Mouse (Mus musculus): ENCODE data around the gene Tsg101. TPM values are rescaled to one million over a fixed set of nuclear protein-coding genes. Genes with fewer than 3 reads are reported as not detected.

Tsg101 gene
- 143 and 147 TPM in 2 replicates for total RNA-seq (2014; rRNA removed)
- 384 and 404 TPM in 2 replicates for polyA plus RNA-seq (2015; fragmentation: Nextera tagmentation; extraction: Ambion mirVana)

DNA sequence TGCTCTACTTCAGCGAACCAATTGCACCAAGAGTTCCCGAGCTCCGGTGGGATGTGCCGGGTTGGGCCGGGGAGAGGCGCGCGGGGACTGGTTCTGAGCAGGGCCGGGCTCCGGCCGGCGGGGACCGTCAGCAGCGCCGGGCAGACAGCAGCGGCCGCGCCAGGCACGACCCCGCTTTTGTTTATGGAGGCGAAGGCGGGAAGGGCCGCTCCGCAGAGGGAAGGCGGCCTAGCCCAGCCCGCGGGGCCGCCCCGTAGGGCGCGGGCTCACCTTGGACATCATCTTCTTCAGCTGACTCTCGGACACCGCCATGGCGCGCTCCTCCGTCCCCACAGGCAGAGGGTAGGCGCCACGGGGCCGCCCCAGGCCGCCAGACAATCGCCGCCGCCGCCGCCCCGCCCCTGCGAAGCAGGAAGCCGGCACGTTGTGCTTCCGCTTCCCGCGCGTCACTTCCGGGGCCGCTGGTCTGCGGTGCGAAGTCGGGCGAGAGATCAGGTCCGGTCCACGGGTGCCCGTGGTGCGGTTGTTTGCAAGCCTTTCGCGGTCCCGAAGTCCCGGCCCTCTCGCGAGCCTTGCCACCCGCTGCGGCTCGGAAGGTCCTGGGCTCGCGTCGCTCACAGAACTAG is at the start of gene Tsg101:
Tsg101 (minus strand) TSS at position 419 of the 626 bp plus-strand sequence.
- H3K36me3 ChIP-seq (ENCODE audit: insufficient read depth): no peaks in the 10 kb centered on the region
- peak; percentile 30; the same call in 1 of the 2 replicates for TF ChIP-seq CTCF (IDR thresholded peaks at IDR 0.05; ENCODE audit: low read depth)
- H3K4me2 ChIP-seq (ENCODE audit: low read depth): peak within 1 kb of the TSS; percentile 66
- peaks cover 19% of the 10 kb centered on the region for H3K4me1 ChIP-seq (ENCODE audit: insufficient read depth)
- H3K9me3 ChIP-seq (ENCODE audit: low read length): no peaks in the 10 kb centered on the region
- H3K27ac ChIP-seq (ENCODE audit: low read depth, low read length): peak within 1 kb of the TSS; percentile 93
- H3K27me3 ChIP-seq (ENCODE audit: insufficient read depth, low read length): no peaks in the 10 kb centered on the region
- peak within 1 kb of the TSS; percentile 89 for H3K9ac ChIP-seq
- peak; percentile 91 for DNase-seq
- WGBS: 2% methylated on average over 73 of the region's 75 CpGs
- ATAC-seq: peak; percentile 97
- H3K4me3 ChIP-seq (ENCODE audit: low read depth, low read length): peak within 1 kb of the TSS; percentile 87

DNA sequence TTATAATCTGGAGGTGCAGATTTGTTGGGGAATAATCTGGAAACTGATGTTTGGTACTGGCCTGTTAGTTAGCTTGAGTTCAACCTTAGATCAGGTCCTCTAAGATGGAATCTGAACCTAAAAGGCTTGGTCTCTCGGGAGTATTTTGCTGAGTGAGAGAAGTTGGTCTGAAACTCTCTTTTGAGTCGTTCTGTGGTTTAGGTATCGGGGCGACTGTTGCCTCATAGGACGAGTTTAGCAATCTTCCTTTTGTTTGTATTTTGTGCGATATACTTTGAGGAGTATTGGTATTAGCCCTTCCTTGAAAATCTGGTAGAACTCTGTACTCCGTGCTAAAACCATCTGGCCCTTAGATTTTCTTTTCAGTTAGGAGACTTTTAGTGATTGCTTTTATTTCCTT is 44.3 kb upstream of the Tsg101 start:
- WGBS: 88% methylated on average over 7 of the region's 7 CpGs
- ATAC-seq: no peak
- no peak for TF ChIP-seq CTCF (IDR thresholded peaks at IDR 0.05; ENCODE audit: low read depth)
- no peak overlapping the region for H3K27ac ChIP-seq (ENCODE audit: low read depth, low read length)
- no peaks in the 10 kb centered on the region for H3K9me3 ChIP-seq (ENCODE audit: low read length)
- no peaks in the 10 kb centered on the region for H3K36me3 ChIP-seq (ENCODE audit: insufficient read depth)
- no peaks in the 10 kb centered on the region for H3K4me1 ChIP-seq (ENCODE audit: insufficient read depth)
- DNase-seq: no peak
- H3K4me3 ChIP-seq (ENCODE audit: low read depth, low read length): no peak overlapping the region
- no peaks in the 10 kb centered on the region for H3K27me3 ChIP-seq (ENCODE audit: insufficient read depth, low read length)
- H3K4me2 ChIP-seq (ENCODE audit: low read depth): no peak overlapping the region
- no peak overlapping the region for H3K9ac ChIP-seq

DNA sequence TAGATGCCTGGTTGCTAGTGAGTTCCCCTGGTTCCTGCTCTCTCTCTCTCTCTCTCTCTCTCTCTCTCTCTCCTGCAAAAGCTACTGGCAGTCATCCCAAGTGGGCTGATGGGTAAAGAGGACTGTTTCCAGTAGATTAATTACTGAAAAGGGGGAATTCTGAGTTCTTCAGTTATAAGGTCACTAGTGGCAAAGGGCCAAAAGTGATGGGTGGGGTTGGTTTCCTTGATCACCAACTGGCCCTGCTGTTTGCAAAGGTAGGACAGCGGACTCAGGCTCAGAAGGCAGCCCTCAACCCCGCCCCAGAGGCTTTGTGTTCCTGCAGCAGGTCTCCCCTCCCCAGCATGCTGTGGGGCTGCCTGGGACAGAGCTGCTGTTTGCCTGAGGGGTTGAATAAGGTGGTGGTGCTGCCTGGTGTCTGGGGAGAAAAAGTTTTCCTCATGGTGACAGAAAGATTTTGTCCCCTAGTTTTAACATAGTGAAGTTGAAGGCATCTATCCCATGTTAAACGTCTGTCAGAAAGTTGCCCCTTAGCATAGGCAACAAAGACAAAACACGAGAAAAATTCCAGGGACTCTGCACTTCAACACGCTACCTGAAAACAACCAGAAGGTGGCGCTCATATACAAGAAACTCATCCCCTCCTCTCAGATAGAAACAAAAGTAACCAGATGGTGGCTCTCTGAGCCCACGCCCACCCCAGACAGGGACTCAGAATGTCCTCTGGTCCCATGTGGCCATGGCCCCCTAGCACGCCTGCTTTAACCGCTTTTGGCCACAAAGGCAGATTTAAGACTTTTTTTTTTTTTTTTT is 43.2 kb upstream of the Tsg101 start:
- H3K27ac ChIP-seq (ENCODE audit: low read depth, low read length): no peak overlapping the region

DNA sequence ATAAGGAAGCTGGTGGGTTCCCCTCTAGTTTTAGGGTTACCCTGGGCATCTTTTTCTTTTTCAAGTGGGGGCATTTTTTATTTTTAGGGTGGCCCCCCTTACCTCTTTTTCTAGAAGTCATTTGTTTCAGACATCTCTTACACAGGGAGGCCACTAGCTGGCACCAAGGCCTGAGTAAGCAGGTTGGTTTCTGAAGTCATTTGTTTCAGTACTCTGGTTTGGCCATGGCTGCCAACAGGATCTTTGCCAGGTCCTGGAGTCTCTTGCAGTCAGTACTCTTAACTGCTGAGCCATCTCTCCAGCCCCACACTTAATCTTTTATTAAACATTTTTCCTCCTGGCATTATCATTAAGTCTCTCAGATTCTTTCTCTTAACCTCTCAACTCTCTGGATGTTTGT is 42.4 kb upstream of the Tsg101 start:
- Histone ChIP-seq H3K4me3 (ENCODE audit: low read depth, low read length) (no peak overlapping the region), H3K27ac (ENCODE audit: low read depth, low read length) (no peak overlapping the region), H3K27me3 (ENCODE audit: insufficient read depth, low read length) (no peaks in the 10 kb centered on the region), H3K9ac (no peak overlapping the region), H3K9me3 (ENCODE audit: low read length) (no peaks in the 10 kb centered on the region), H3K4me1 (ENCODE audit: insufficient read depth) (peaks cover 7% of the 10 kb centered on the region; the same call in 1 of the 2 replicates), H3K4me2 (ENCODE audit: low read depth) (no peak overlapping the region), H3K36me3 (ENCODE audit: insufficient read depth) (no peaks in the 10 kb centered on the region)
- DNase-seq: no peak
- TF ChIP-seq CTCF (IDR thresholded peaks at IDR 0.05; ENCODE audit: low read depth): no peak
- ATAC-seq: no peak

More for the DNA sequence above, 43.2 kb upstream of the Tsg101 start:
- DNase-seq (peak; percentile 90), ATAC-seq (peak; percentile 82)
- peak; percentile 90 for TF ChIP-seq CTCF (IDR thresholded peaks at IDR 0.05; ENCODE audit: low read depth)
- no peaks in the 10 kb centered on the region; the same call in 1 of the 2 replicates for H3K4me1 ChIP-seq (ENCODE audit: insufficient read depth)
- H3K9ac ChIP-seq: no peak overlapping the region
- H3K9me3 ChIP-seq (ENCODE audit: low read length): no peaks in the 10 kb centered on the region
- H3K36me3 ChIP-seq (ENCODE audit: insufficient read depth): no peaks in the 10 kb centered on the region
- H3K4me3 ChIP-seq (ENCODE audit: low read depth, low read length): no peak overlapping the region
- peak overlapping the region; percentile 20; the same call in 1 of the 2 replicates for H3K4me2 ChIP-seq (ENCODE audit: low read depth)
- under 1% methylated on average over 9 of the region's 9 CpGs for WGBS
- no peaks in the 10 kb centered on the region for H3K27me3 ChIP-seq (ENCODE audit: insufficient read depth, low read length)

DNA sequence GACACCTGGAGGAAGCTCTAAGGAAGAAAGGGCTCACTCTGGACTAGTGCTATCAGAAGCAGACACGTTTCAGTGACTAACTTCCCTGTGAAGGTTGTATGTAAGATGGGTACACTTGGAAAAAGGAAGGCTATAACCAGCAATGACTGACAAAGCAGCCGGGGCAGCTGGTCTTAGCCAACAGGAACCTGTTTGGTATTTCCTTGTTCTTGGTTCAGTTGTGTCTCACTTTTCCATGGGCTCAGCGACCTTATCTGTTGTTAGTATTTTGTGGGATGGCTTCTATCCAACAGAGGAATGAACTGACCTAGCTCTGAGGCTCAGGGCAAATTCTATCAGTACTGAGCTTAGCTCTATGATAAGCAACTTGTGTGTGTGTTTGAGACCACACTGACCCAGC is 41.2 kb upstream of the Tsg101 start:
- 80% methylated on average over 3 of the region's 3 CpGs for WGBS

DNA sequence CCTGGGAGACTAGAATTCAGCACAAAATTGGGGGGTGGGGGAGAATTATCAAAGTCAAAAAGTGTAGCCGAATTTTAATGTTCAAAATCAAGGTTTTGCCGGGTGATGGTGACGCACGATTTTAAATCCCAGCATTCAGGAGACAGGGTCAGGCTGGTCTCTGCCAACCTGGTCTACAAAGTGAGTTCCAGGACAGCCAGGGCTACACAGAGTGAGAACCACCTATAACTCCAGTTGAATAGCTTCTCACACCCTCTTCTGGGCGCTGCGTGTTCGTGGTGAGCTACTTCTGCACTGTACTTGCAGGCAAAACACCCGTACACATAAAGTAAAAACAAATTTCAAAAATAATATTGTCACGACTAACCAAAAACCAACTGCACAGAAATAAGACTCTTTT is 39.1 kb upstream of the Tsg101 start:
- peak overlapping the region; percentile 71 for H3K4me3 ChIP-seq (ENCODE audit: low read depth, low read length)
- WGBS: 7% methylated on average over 9 of the region's 9 CpGs
- H3K4me1 ChIP-seq (ENCODE audit: insufficient read depth): peaks cover 7% of the 10 kb centered on the region; the same call in 1 of the 2 replicates
- no peaks in the 10 kb centered on the region for H3K27me3 ChIP-seq (ENCODE audit: insufficient read depth, low read length)
- H3K9me3 ChIP-seq (ENCODE audit: low read length): no peaks in the 10 kb centered on the region
- peak overlapping the region; percentile 64 for H3K4me2 ChIP-seq (ENCODE audit: low read depth)
- no peak for TF ChIP-seq CTCF (IDR thresholded peaks at IDR 0.05; ENCODE audit: low read depth)
- ATAC-seq (peak; percentile 12; the same call in 1 of the 2 replicates), DNase-seq (no peak)
- peak overlapping the region; percentile 70 for H3K27ac ChIP-seq (ENCODE audit: low read depth, low read length)
- peak overlapping the region; percentile 78 for H3K9ac ChIP-seq
- H3K36me3 ChIP-seq (ENCODE audit: insufficient read depth): peaks cover 5% of the 10 kb centered on the region

More for the DNA sequence above, 41.2 kb upstream of the Tsg101 start:
- no peaks in the 10 kb centered on the region; the same call in 1 of the 2 replicates for H3K36me3 ChIP-seq (ENCODE audit: insufficient read depth)
- H3K27ac ChIP-seq (ENCODE audit: low read depth, low read length): no peak overlapping the region
- no peak overlapping the region for H3K4me2 ChIP-seq (ENCODE audit: low read depth)
- DNase-seq (no peak), ATAC-seq (no peak)
- TF ChIP-seq CTCF (IDR thresholded peaks at IDR 0.05; ENCODE audit: low read depth): no peak
- H3K4me3 ChIP-seq (ENCODE audit: low read depth, low read length): no peak overlapping the region
- no peaks in the 10 kb centered on the region for H3K27me3 ChIP-seq (ENCODE audit: insufficient read depth, low read length)
- no peaks in the 10 kb centered on the region for H3K9me3 ChIP-seq (ENCODE audit: low read length)
- peaks cover 7% of the 10 kb centered on the region; the same call in 1 of the 2 replicates for H3K4me1 ChIP-seq (ENCODE audit: insufficient read depth)
- H3K9ac ChIP-seq: no peak overlapping the region
